Mouse (Mus musculus) brain, embryonic 14.5 days (tissue): Measurements from ENCODE around the gene Tfdp1. TPM values are rescaled to one million over a fixed set of nuclear protein-coding genes. Genes with fewer than 3 reads are reported as not detected.

Experiments
- DNase-seq: peaks from one replicate; pipeline ENCODE4 v3.0.0-alpha.2; 2011; ENCODE audit warnings: low read depth
- CTCF ChIP-seq: fragments of 200-500 bp; IDR thresholded peaks from 2 replicates; pipeline ENCODE4 v1.5.1; 2012; ENCODE audit warnings: inconsistent platforms, mild to moderate bottlenecking, moderate library complexity, borderline replicate concordance; ENCODE audit not compliant: insufficient read depth, insufficient read length; ENCODE audit errors: extremely low read depth
- POLR2A ChIP-seq: fragments of 200-500 bp; IDR thresholded peaks from 2 replicates; pipeline ENCODE4 v1.6.1; 2012; ENCODE audit warnings: mild to moderate bottlenecking, inconsistent platforms, borderline replicate concordance; ENCODE audit not compliant: poor library complexity, insufficient read depth, insufficient read length, severe bottlenecking; ENCODE audit errors: extremely low read depth
- polyA plus RNA-seq: library from polyadenylated mRNA; depleted of rRNA; stranded (reverse); fragments of >200 nt; gene quantifications from 2 replicates; pipeline ENCODE4 v1.2.3, GENCODE M21; 2012

Gene Tfdp1
- polyA plus RNA-seq, 1 experiment: 142 TPM

- TF ChIP-seq POLR2A: no peak
- no peak for TF ChIP-seq CTCF
- DNase-seq: peak; percentile 2
These were observed 873 bp upstream of the Tfdp1 start for GRCm38 (mm10) chr8:13337678-13338077.

GRCm38 (mm10) chr8:13338901-13339645 lies 522 bp downstream of the Tfdp1 start:
- no peak for TF ChIP-seq CTCF
- TF ChIP-seq POLR2A: no peak
- DNase-seq: peak; percentile 51

GRCm38 (mm10) chr8:13339646-13339990 lies 1.1 kb downstream of the Tfdp1 start:
- peak; percentile 44 for DNase-seq
- TF ChIP-seq CTCF (no peak), POLR2A (no peak)

GRCm38 (mm10) chr8:13340650-13341049 lies 2.1 kb downstream of the Tfdp1 start:
- no peak for TF ChIP-seq CTCF
- DNase-seq: no peak

- TF ChIP-seq CTCF (no peak), POLR2A (no peak)
- no peak for DNase-seq
These were observed 3.8 kb downstream of the Tfdp1 start for GRCm38 (mm10) chr8:13342340-13342739.

- no peak for TF ChIP-seq CTCF
- no peak for TF ChIP-seq POLR2A
- DNase-seq: no peak
These were observed 4.6 kb downstream of the Tfdp1 start for GRCm38 (mm10) chr8:13343134-13343533.

- no peak for TF ChIP-seq POLR2A
- TF ChIP-seq CTCF: no peak
- no peak for DNase-seq
These were observed 11.5 kb downstream of the Tfdp1 start for GRCm38 (mm10) chr8:13350052-13350451.

GRCm38 (mm10) chr8:13351593-13351992 lies 13.0 kb downstream of the Tfdp1 start:
- DNase-seq: no peak
- TF ChIP-seq CTCF (no peak), POLR2A (no peak)

- no peak for TF ChIP-seq CTCF
- no peak for TF ChIP-seq POLR2A
These were observed 14.1 kb downstream of the Tfdp1 start for GRCm38 (mm10) chr8:13352601-13353000.

GRCm38 (mm10) chr8:13353155-13353833 lies 14.7 kb downstream of the Tfdp1 start:
- DNase-seq: no peak
- TF ChIP-seq CTCF (no peak), POLR2A (no peak)

More at GRCm38 (mm10) chr8:13352601-13353000, 14.1 kb downstream of the Tfdp1 start:
- no peak for DNase-seq

GRCm38 (mm10) chr8:13353883-13354282 lies 15.3 kb downstream of the Tfdp1 start:
- TF ChIP-seq CTCF (no peak), POLR2A (no peak)
- no peak for DNase-seq

- DNase-seq: no peak
These were observed 17.7 kb downstream of the Tfdp1 start for GRCm38 (mm10) chr8:13356221-13356620.

More at GRCm38 (mm10) chr8:13356221-13356620, 17.7 kb downstream of the Tfdp1 start:
- no peak for TF ChIP-seq CTCF
- TF ChIP-seq POLR2A: no peak
